Mouse (Mus musculus): ENCODE measurements around the gene Slc39a7. TPM values are rescaled to one million over a fixed set of nuclear protein-coding genes. Genes with fewer than 3 reads are reported as not detected.

Gene Slc39a7
- polyA plus RNA-seq, 1 experiment: 207 TPM

DNA sequence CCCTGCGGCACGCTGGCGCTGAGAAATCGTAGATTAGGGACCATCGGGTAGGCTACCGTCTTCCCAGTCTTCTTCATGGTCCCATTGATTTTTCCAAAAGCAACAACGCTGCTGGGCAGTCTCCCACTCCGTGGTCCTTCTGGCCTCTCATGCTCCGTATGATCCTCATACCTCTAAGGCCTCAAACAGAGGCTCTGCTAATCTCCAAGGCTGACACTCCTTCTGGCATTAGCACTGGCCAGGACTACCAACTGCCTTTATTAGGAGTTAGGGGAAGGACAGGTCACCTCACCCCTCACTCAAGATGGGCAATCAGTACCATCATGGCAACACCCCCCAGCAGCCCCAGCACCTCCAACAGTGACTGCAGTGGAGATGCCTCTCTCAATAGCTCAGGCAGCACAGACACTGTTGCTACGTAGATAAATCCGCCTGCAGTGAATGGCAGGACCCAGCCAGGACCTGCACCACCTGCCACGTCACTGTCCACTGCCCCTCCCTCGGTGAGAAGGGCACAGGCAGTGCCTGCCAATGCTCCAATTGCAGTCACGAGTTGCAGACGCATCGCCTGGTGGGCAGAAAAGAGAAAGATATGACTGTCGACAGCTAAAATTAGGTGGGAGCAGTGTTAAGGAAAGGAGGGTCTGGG is 2.9 kb downstream of the Slc39a7 start:
- H3K4me2 ChIP-seq (ENCODE audit: low read depth): peak overlapping the region; percentile 18
- peaks cover 12% of the 10 kb centered on the region for H3K36me3 ChIP-seq (ENCODE audit: control insufficient read depth, insufficient read depth)
- peak overlapping the region; percentile 33 for H3K4me3 ChIP-seq
- H3ac ChIP-seq (ENCODE audit: control insufficient read depth, insufficient read length): no peak overlapping the region
- no peaks in the 10 kb centered on the region for H3K27me3 ChIP-seq (ENCODE audit: control insufficient read depth, insufficient read depth, insufficient read length)
- H3K79me2 ChIP-seq (ENCODE audit: control insufficient read depth, insufficient read depth): peaks cover 39% of the 10 kb centered on the region
- TF ChIP-seq POLR2AphosphoS2 (IDR thresholded peaks at IDR 0.05; ENCODE audit: insufficient read length, low read depth): peak; percentile 53
- no peak for TF ChIP-seq USF1 (IDR thresholded peaks at IDR 0.05; ENCODE audit: low read depth)

GRCm38 (mm10) chr17:34027656-34028223 is 3.7 kb downstream of the Slc39a7 start, which contains the start of gene H2-Ke6:
Gene H2-Ke6 (minus strand): TSS chr17:34028060.
- H3K4me2 ChIP-seq (ENCODE audit: low read depth): peak within 1 kb of the TSS; percentile 72
- no peaks in the 10 kb centered on the region for H3K27me3 ChIP-seq (ENCODE audit: control insufficient read depth, insufficient read depth, insufficient read length)
- TF ChIP-seq POLR2A (IDR thresholded peaks at IDR 0.05; ENCODE audit: insufficient read length, low read depth) (peak; percentile 79), CEBPB (IDR thresholded peaks at IDR 0.05; ENCODE audit: insufficient read depth, poor library complexity, severe bottlenecking) (no peak), MYOG (IDR thresholded peaks at IDR 0.05; ENCODE audit: control insufficient read depth in 1 of 3, insufficient read depth in 1 of 3, insufficient read length in 2 of 3, low read depth in 2 of 3) (peak in 1 of 3 experiments; percentile 23), E2F4 (IDR thresholded peaks at IDR 0.05; ENCODE audit: insufficient read depth) (no peak), MAX (IDR thresholded peaks at IDR 0.05; ENCODE audit: low read depth) (no peak), REST (IDR thresholded peaks at IDR 0.05; ENCODE audit: insufficient read depth, insufficient read length) (no peak), TCF3 (IDR thresholded peaks at IDR 0.05; ENCODE audit: insufficient read length, low read depth) (no peak), TCF12 (IDR thresholded peaks at IDR 0.05; ENCODE audit: insufficient read depth, poor library complexity, severe bottlenecking) (no peak), SRF (IDR thresholded peaks at IDR 0.05; ENCODE audit: control insufficient read depth, insufficient read length, low read depth) (peak; percentile 34), MYOD1 (IDR thresholded peaks at IDR 0.05; ENCODE audit: control insufficient read depth in 1 of 3, insufficient read length in 2 of 3, low read depth in 2 of 3) (no peak), USF1 (IDR thresholded peaks at IDR 0.05; ENCODE audit: low read depth) (no peak), POLR2AphosphoS2 (IDR thresholded peaks at IDR 0.05; ENCODE audit: insufficient read length, low read depth) (peak; percentile 99)
- peak within 1 kb of the TSS; percentile 5 for H3ac ChIP-seq (ENCODE audit: control insufficient read depth, insufficient read length)
- H3K4me3 ChIP-seq: peak within 1 kb of the TSS; percentile 33
- peaks cover 12% of the 10 kb centered on the region for H3K36me3 ChIP-seq (ENCODE audit: control insufficient read depth, insufficient read depth)
- H3K79me2 ChIP-seq (ENCODE audit: control insufficient read depth, insufficient read depth): peaks cover 30% of the 10 kb centered on the region

DNA sequence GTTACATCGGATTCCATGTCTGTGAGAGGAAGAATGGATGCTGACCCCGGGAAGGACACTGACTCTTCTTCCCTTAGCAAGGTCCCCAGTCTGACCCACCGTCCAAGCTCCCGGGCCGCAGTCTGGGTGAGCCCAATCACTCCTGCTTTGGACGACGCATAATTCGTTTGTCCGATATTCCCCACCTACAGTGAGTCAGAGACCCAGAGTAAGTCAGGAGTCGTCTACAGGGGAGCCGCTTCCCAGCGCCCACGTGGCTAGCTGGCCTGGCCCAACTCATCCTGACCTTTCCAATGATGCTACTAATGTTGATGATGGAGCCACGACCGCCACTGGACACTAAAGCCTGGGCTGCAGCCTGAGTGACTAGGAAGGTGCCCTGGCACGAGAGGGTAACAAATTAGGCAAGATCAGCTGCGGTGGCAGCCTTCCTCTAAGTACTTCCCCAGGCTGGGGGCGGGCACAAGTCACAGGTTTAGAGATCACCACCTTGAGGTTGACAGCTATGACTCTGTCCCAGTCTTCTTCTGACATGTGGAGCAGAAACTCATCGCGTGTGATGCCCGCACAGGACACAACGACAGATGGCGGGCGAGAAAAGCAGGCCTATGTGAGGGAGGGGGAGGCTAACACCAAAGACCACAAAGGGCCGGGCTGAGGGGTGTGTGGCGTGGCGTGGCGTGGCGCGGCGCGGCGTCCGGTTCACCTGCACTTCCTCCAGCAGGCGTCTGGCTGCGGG is 4.4 kb downstream of the Slc39a7 start:
- Histone ChIP-seq H3ac (ENCODE audit: control insufficient read depth, insufficient read length) (peak overlapping the region; percentile 5), H3K4me3 (peak overlapping the region; percentile 33), H3K27me3 (ENCODE audit: control insufficient read depth, insufficient read depth, insufficient read length) (no peaks in the 10 kb centered on the region), H3K36me3 (ENCODE audit: control insufficient read depth, insufficient read depth) (peaks cover 12% of the 10 kb centered on the region), H3K79me2 (ENCODE audit: control insufficient read depth, insufficient read depth) (peaks cover 24% of the 10 kb centered on the region), H3K4me2 (ENCODE audit: low read depth) (peak overlapping the region; percentile 72)
- no peak for TF ChIP-seq MYOG (IDR thresholded peaks at IDR 0.05; ENCODE audit: control insufficient read depth in 1 of 3, insufficient read depth in 1 of 3, insufficient read length in 2 of 3, low read depth in 2 of 3)
- peak; percentile 5 for TF ChIP-seq USF1 (IDR thresholded peaks at IDR 0.05; ENCODE audit: low read depth)

DNA sequence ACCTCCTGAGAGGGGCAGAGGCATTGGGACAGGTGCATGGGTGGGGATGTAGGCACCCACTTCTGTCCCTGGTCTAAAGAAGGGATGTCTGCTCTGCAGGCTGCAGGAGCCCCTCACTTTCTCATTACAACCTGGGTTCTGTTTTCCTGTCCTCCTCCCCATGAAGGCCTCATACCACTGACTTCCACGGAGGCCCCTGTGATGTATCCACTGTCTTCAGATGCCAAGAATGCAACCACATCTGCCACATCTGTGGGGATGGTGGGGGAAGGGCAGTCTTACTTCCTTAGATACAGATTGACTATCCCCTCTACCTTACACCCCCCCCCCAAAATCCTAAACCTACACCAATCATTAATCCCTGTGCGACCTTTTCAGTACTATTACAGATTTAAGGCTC is 5.3 kb downstream of the Slc39a7 start:
- Histone ChIP-seq H3K27me3 (ENCODE audit: control insufficient read depth, insufficient read depth, insufficient read length) (no peaks in the 10 kb centered on the region), H3K4me3 (peak overlapping the region; percentile 51), H3K79me2 (ENCODE audit: control insufficient read depth, insufficient read depth) (peaks cover 22% of the 10 kb centered on the region), H3ac (ENCODE audit: control insufficient read depth, insufficient read length) (no peak overlapping the region), H3K4me2 (ENCODE audit: low read depth) (peak overlapping the region; percentile 18), H3K36me3 (ENCODE audit: control insufficient read depth, insufficient read depth) (peaks cover 12% of the 10 kb centered on the region)
- TF ChIP-seq SRF (IDR thresholded peaks at IDR 0.05; ENCODE audit: control insufficient read depth, insufficient read length, low read depth) (no peak), POLR2AphosphoS2 (IDR thresholded peaks at IDR 0.05; ENCODE audit: insufficient read length, low read depth) (peak; percentile 0), TCF3 (IDR thresholded peaks at IDR 0.05; ENCODE audit: insufficient read length, low read depth) (no peak), E2F4 (IDR thresholded peaks at IDR 0.05; ENCODE audit: insufficient read depth) (no peak)

DNA sequence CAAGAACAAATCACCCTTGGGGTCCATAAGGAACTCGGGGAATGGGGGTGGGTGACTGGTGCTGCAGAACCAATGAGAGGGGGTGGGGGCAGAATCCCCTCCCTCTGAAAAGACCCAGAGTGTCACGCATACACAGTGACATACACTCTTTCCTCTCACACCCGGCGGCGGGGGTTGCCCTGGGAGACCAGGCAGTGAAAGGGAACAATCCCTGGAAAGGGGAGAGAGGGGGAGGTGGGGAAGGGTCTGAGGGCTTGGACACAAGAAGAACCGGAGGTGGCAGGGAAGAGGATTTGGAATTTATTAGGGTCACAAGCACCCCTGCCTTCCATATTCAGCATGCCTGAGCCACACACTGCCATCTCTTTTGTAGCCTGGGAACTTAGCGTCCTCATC is 5.7 kb downstream of the Slc39a7 start:
- peak overlapping the region; percentile 51 for H3K4me3 ChIP-seq
- H3ac ChIP-seq (ENCODE audit: control insufficient read depth, insufficient read length): no peak overlapping the region
- no peaks in the 10 kb centered on the region for H3K27me3 ChIP-seq (ENCODE audit: control insufficient read depth, insufficient read depth, insufficient read length)
- no peak for TF ChIP-seq REST (IDR thresholded peaks at IDR 0.05; ENCODE audit: insufficient read depth, insufficient read length)
- peak; percentile 45 for TF ChIP-seq POLR2AphosphoS2 (IDR thresholded peaks at IDR 0.05; ENCODE audit: insufficient read length, low read depth)
- H3K79me2 ChIP-seq (ENCODE audit: control insufficient read depth, insufficient read depth): peaks cover 17% of the 10 kb centered on the region
- peaks cover 12% of the 10 kb centered on the region for H3K36me3 ChIP-seq (ENCODE audit: control insufficient read depth, insufficient read depth)
- H3K4me2 ChIP-seq (ENCODE audit: low read depth): peak overlapping the region; percentile 86
